Mouse (Mus musculus) kidney, adult 2 months (tissue): ENCODE measurements around the gene Adgrl2.

ENCODE experiments used
- CTCF ChIP-seq: fragments of 200-500 bp; conservative IDR thresholded peaks from 2 replicates; pipeline ENCODE4 v1.5.1; 2011; ENCODE audit warnings: low read depth, mild to moderate bottlenecking, control low read depth, low read length, moderate library complexity, mixed read lengths; ENCODE audit not compliant: insufficient read depth, insufficient read length
- POLR2A ChIP-seq: fragments of 200-500 bp; IDR thresholded peaks from one replicate; pipeline ENCODE4 v1.6.1; 2011; ENCODE audit warnings: low read depth, low read length, control low read depth

- TF ChIP-seq CTCF (no peak), POLR2A (no peak)
Measured at GRCm38 (mm10) chr3:148960215-148960614, 30.1 kb downstream of the Adgrl2 start.
